Mouse (Mus musculus): Measurements from ENCODE around the gene Mrpl1. TPM values are rescaled to one million over a fixed set of nuclear protein-coding genes. Genes with fewer than 3 reads are reported as not detected.

Mrpl1 gene
- polyA plus RNA-seq, 1 experiment = 12.8 TPM

GRCm38 (mm10) chr5:96226490-96226889 lies 17.2 kb downstream of the Mrpl1 start:
- no peak overlapping the region for H3K27ac ChIP-seq (ENCODE audit: insufficient read depth, low read length)
- peaks cover under 1% of the 10 kb centered on the region; the same call in 1 of the 2 replicates for H3K4me1 ChIP-seq (ENCODE audit: control insufficient read depth, insufficient read depth, low read length)
- WGBS = 33% methylated on average over 8 of the region's 8 CpGs
- no peak for DNase-seq
- no peaks in the 10 kb centered on the region for H3K27me3 ChIP-seq (ENCODE audit: control insufficient read depth, insufficient read depth, low read length)
- H3K4me3 ChIP-seq (replicated peaks; ENCODE audit: insufficient read depth, low read depth, low read length) = no peak overlapping the region
- TF ChIP-seq POLR2A (IDR thresholded peaks at IDR 0.05; ENCODE audit: borderline replicate concordance, insufficient read depth, low read length) = no peak

- 93% methylated on average over 2 of the region's 2 CpGs for WGBS
- TF ChIP-seq CTCF (IDR thresholded peaks at IDR 0.05; ENCODE audit: borderline replicate concordance, insufficient read depth, low read depth, low read length) (no peak), POLR2A (IDR thresholded peaks at IDR 0.05; ENCODE audit: borderline replicate concordance, insufficient read depth, low read length) (no peak)
- Histone ChIP-seq H3K4me3 (replicated peaks; ENCODE audit: insufficient read depth, low read depth, low read length) (no peak overlapping the region), H3K27ac (ENCODE audit: insufficient read depth, low read length) (no peak overlapping the region), H3K27me3 (ENCODE audit: control insufficient read depth, insufficient read depth, low read length) (no peaks in the 10 kb centered on the region), H3K4me1 (ENCODE audit: control insufficient read depth, insufficient read depth, low read length) (no peaks in the 10 kb centered on the region)
- no peak for DNase-seq
Measured at GRCm38 (mm10) chr5:96228967-96229366, 19.7 kb downstream of the Mrpl1 start.

GRCm38 (mm10) chr5:96238797-96239196 lies 29.5 kb downstream of the Mrpl1 start:
- no peak for TF ChIP-seq POLR2A (IDR thresholded peaks at IDR 0.05; ENCODE audit: borderline replicate concordance, insufficient read depth, low read length)
- no peak for TF ChIP-seq CTCF (IDR thresholded peaks at IDR 0.05; ENCODE audit: borderline replicate concordance, insufficient read depth, low read depth, low read length)
- H3K27ac ChIP-seq (ENCODE audit: insufficient read depth, low read length) = no peak overlapping the region
- H3K27me3 ChIP-seq (ENCODE audit: control insufficient read depth, insufficient read depth, low read length) = no peaks in the 10 kb centered on the region
- H3K4me1 ChIP-seq (ENCODE audit: control insufficient read depth, insufficient read depth, low read length) = no peaks in the 10 kb centered on the region
- no peak overlapping the region for H3K4me3 ChIP-seq (replicated peaks; ENCODE audit: insufficient read depth, low read depth, low read length)
- DNase-seq = no peak
- 95% methylated on average over 5 of the region's 5 CpGs for WGBS

GRCm38 (mm10) chr5:96240856-96241255 lies 31.6 kb downstream of the Mrpl1 start:
- TF ChIP-seq CTCF (IDR thresholded peaks at IDR 0.05; ENCODE audit: borderline replicate concordance, insufficient read depth, low read depth, low read length) (no peak), POLR2A (IDR thresholded peaks at IDR 0.05; ENCODE audit: borderline replicate concordance, insufficient read depth, low read length) (no peak)
- DNase-seq = no peak
- 84% methylated on average over 1 of the region's 1 CpGs for WGBS
- Histone ChIP-seq H3K4me3 (replicated peaks; ENCODE audit: insufficient read depth, low read depth, low read length) (no peak overlapping the region), H3K27ac (ENCODE audit: insufficient read depth, low read length) (no peak overlapping the region), H3K27me3 (ENCODE audit: control insufficient read depth, insufficient read depth, low read length) (no peaks in the 10 kb centered on the region), H3K4me1 (ENCODE audit: control insufficient read depth, insufficient read depth, low read length) (no peaks in the 10 kb centered on the region)

GRCm38 (mm10) chr5:96244511-96244910 lies 35.2 kb downstream of the Mrpl1 start:
- H3K4me3 ChIP-seq (replicated peaks; ENCODE audit: insufficient read depth, low read depth, low read length) = no peak overlapping the region
- no peaks in the 10 kb centered on the region for H3K4me1 ChIP-seq (ENCODE audit: control insufficient read depth, insufficient read depth, low read length)
- H3K27me3 ChIP-seq (ENCODE audit: control insufficient read depth, insufficient read depth, low read length) = no peaks in the 10 kb centered on the region
- H3K27ac ChIP-seq (ENCODE audit: insufficient read depth, low read length) = no peak overlapping the region
- 19% methylated on average over 1 of the region's 1 CpGs for WGBS
- no peak for TF ChIP-seq POLR2A (IDR thresholded peaks at IDR 0.05; ENCODE audit: borderline replicate concordance, insufficient read depth, low read length)
- no peak for TF ChIP-seq CTCF (IDR thresholded peaks at IDR 0.05; ENCODE audit: borderline replicate concordance, insufficient read depth, low read depth, low read length)
- DNase-seq = no peak

GRCm38 (mm10) chr5:96253995-96254394 lies 44.7 kb downstream of the Mrpl1 start:
- no peak overlapping the region for H3K27ac ChIP-seq (ENCODE audit: insufficient read depth, low read length)
- H3K4me1 ChIP-seq (ENCODE audit: control insufficient read depth, insufficient read depth, low read length) = no peaks in the 10 kb centered on the region
- no peak for TF ChIP-seq POLR2A (IDR thresholded peaks at IDR 0.05; ENCODE audit: borderline replicate concordance, insufficient read depth, low read length)
- no peak for TF ChIP-seq CTCF (IDR thresholded peaks at IDR 0.05; ENCODE audit: borderline replicate concordance, insufficient read depth, low read depth, low read length)
- no peaks in the 10 kb centered on the region; the same call in 1 of the 2 replicates for H3K27me3 ChIP-seq (ENCODE audit: control insufficient read depth, insufficient read depth, low read length)
- no peak overlapping the region for H3K4me3 ChIP-seq (replicated peaks; ENCODE audit: insufficient read depth, low read depth, low read length)
- WGBS = 89% methylated on average over 2 of the region's 2 CpGs
- DNase-seq = no peak

GRCm38 (mm10) chr5:96255166-96255565 lies 45.9 kb downstream of the Mrpl1 start:
- WGBS = 82% methylated on average over 3 of the region's 3 CpGs
- TF ChIP-seq CTCF (IDR thresholded peaks at IDR 0.05; ENCODE audit: borderline replicate concordance, insufficient read depth, low read depth, low read length) (no peak), POLR2A (IDR thresholded peaks at IDR 0.05; ENCODE audit: borderline replicate concordance, insufficient read depth, low read length) (no peak)

GRCm38 (mm10) chr5:96258210-96258609 lies 48.9 kb downstream of the Mrpl1 start:
- H3K4me3 ChIP-seq (replicated peaks; ENCODE audit: insufficient read depth, low read depth, low read length) = no peak overlapping the region
- no peaks in the 10 kb centered on the region for H3K27me3 ChIP-seq (ENCODE audit: control insufficient read depth, insufficient read depth, low read length)
- H3K4me1 ChIP-seq (ENCODE audit: control insufficient read depth, insufficient read depth, low read length) = no peaks in the 10 kb centered on the region
- DNase-seq = no peak
- 64% methylated on average over 5 of the region's 5 CpGs for WGBS
- no peak overlapping the region for H3K27ac ChIP-seq (ENCODE audit: insufficient read depth, low read length)
- no peak for TF ChIP-seq CTCF (IDR thresholded peaks at IDR 0.05; ENCODE audit: borderline replicate concordance, insufficient read depth, low read depth, low read length)
- no peak for TF ChIP-seq POLR2A (IDR thresholded peaks at IDR 0.05; ENCODE audit: borderline replicate concordance, insufficient read depth, low read length)

More at GRCm38 (mm10) chr5:96255166-96255565, 45.9 kb downstream of the Mrpl1 start:
- DNase-seq = no peak
- Histone ChIP-seq H3K27ac (ENCODE audit: insufficient read depth, low read length) (no peak overlapping the region), H3K4me1 (ENCODE audit: control insufficient read depth, insufficient read depth, low read length) (no peaks in the 10 kb centered on the region), H3K4me3 (replicated peaks; ENCODE audit: insufficient read depth, low read depth, low read length) (no peak overlapping the region), H3K27me3 (ENCODE audit: control insufficient read depth, insufficient read depth, low read length) (no peaks in the 10 kb centered on the region; the same call in 1 of the 2 replicates)
